Comparison of ENCODE assay signal across 28 mouse cellular contexts in genomic region chrX:106595904-106596303, GRCm38 (mm10). TPM values are rescaled to one million over a fixed set of nuclear protein-coding genes. Genes with fewer than 3 reads are reported as not detected.
DNase-seq lines count a peak whose midpoint lies in the region; ATAC-seq lines count a peak whose summit lies in the region.
"Had no signal": no experiment of that assay in that cellular context is flagged by ENCODE, and none has a peak within 500 bp of the region (broad histone marks: within the 10 kb centered on the region; RNA-seq: fewer than 3 reads in every experiment).

No protein-coding gene starts in this region.

- no peak overlapping the region for H3K9ac ChIP-seq in heart, embryonic 11.5 days (ENCODE audit: low read depth, low read length)
- H3K9ac ChIP-seq: embryonic facial prominence, embryonic 15.5 days; heart, embryonic 13.5 days; hindbrain, embryonic 15.5 days; limb, embryonic 15.5 days; liver, embryonic 15.5 days; neural tube, embryonic 13.5 days; stomach, embryonic 15.5 days had no signal

- peak; percentile 10 to 22 for DNase-seq in heart, adult 18-20 months
- peak; percentile 36 for DNase-seq in A20 (ENCODE audit: low read depth, low spot score)
- no peak for DNase-seq in cerebellum, postnatal 25 days
- DNase-seq in kidney, adult 18-20 months, result no peak
- DNase-seq: adrenal gland, postnatal 14 days; cerebellum, adult 2 months; gastrocnemius, postnatal 10 days; left cerebral cortex, postnatal 4 days; lung, postnatal 4 days; right cerebral cortex, postnatal 4 days; thymus, adult 18-20 months had no signal

- no peak overlapping the region for H3K4me2 ChIP-seq in heart, embryonic 11.5 days
- H3K4me2 ChIP-seq: embryonic facial prominence, embryonic 15.5 days; heart, embryonic 13.5 days; hindbrain, embryonic 15.5 days; limb, embryonic 15.5 days; liver, embryonic 15.5 days; neural tube, embryonic 13.5 days; stomach, embryonic 15.5 days had no signal

- H3K4me1 ChIP-seq in heart, embryonic 11.5 days (ENCODE audit: control insufficient read depth, insufficient read depth, low read length), result no peaks in the 10 kb centered on the region
- H3K4me1 ChIP-seq: embryonic facial prominence, embryonic 15.5 days; heart, embryonic 13.5 days; hindbrain, embryonic 15.5 days; limb, embryonic 15.5 days; liver, embryonic 15.5 days; midbrain, embryonic 10.5 days; neural tube, embryonic 13.5 days; stomach, embryonic 15.5 days had no signal

- H3K36me3 ChIP-seq in heart, embryonic 11.5 days (ENCODE audit: control insufficient read depth, insufficient read depth, low read length), result no peaks in the 10 kb centered on the region
- H3K36me3 ChIP-seq: embryonic facial prominence, embryonic 15.5 days; heart, embryonic 13.5 days; hindbrain, embryonic 15.5 days; limb, embryonic 15.5 days; liver, embryonic 15.5 days; midbrain, embryonic 10.5 days; neural tube, embryonic 13.5 days; stomach, embryonic 15.5 days had no signal

- H3K9me3 ChIP-seq in heart, embryonic 11.5 days (replicated peaks; ENCODE audit: control insufficient read depth, low read length), result no peaks in the 10 kb centered on the region
- H3K9me3 ChIP-seq: embryonic facial prominence, embryonic 15.5 days; heart, embryonic 13.5 days; hindbrain, embryonic 15.5 days; limb, embryonic 15.5 days; liver, embryonic 15.5 days; midbrain, embryonic 10.5 days; neural tube, embryonic 13.5 days; stomach, embryonic 15.5 days had no signal

- 91% methylated on average over 1 of the region's 1 CpGs for WGBS in heart, embryonic 11.5 days (ENCODE audit: insufficient replicate concordance)

- no peak overlapping the region for H3K27ac ChIP-seq in heart, embryonic 11.5 days (ENCODE audit: low read depth, low read length)
- H3K27ac ChIP-seq: embryonic facial prominence, embryonic 15.5 days; heart, embryonic 13.5 days; hindbrain, embryonic 15.5 days; limb, embryonic 15.5 days; liver, embryonic 15.5 days; midbrain, embryonic 10.5 days; neural tube, embryonic 13.5 days; stomach, embryonic 15.5 days had no signal

- H3K27me3 ChIP-seq in heart, embryonic 11.5 days (ENCODE audit: control insufficient read depth, insufficient read depth, low read length), result no peaks in the 10 kb centered on the region
- H3K27me3 ChIP-seq: embryonic facial prominence, embryonic 15.5 days; heart, embryonic 13.5 days; hindbrain, embryonic 15.5 days; limb, embryonic 15.5 days; liver, embryonic 15.5 days; neural tube, embryonic 13.5 days; stomach, embryonic 15.5 days had no signal

- H3K4me3 ChIP-seq in heart, embryonic 11.5 days (ENCODE audit: low read depth, low read length), result no peak overlapping the region
- H3K4me3 ChIP-seq: embryonic facial prominence, embryonic 15.5 days; heart, embryonic 13.5 days; hindbrain, embryonic 15.5 days; limb, embryonic 15.5 days; liver, embryonic 15.5 days; midbrain, embryonic 10.5 days; myocyte; neural tube, embryonic 13.5 days; stomach, embryonic 15.5 days had no signal

- no peak for ATAC-seq in heart, embryonic 11.5 days (replicated peaks; ENCODE audit: insufficient number of reproducible peaks, low FRiP score, low TSS enrichment)
- peak; percentile 84 for ATAC-seq in granulocyte monocyte progenitor cell, adult 5-6 weeks (replicated peaks; ENCODE audit: poor library complexity, severe bottlenecking)
- ATAC-seq in neutrophil, adult 5-6 weeks (ENCODE audit: extremely low read depth, insufficient number of reproducible peaks, low FRiP score, poor library complexity, severe bottlenecking), result peak; percentile 69
- ATAC-seq: forebrain, embryonic 14.5 days; intestine, embryonic 16.5 days; midbrain, embryonic 16.5 days had no signal

RNA-seq across cellular contexts. Expression of gene Cysltr1, which starts 7.6 kb away (rescaled TPM):
- 1 to 10 TPM in 1 of 2 experiments, under 1 TPM in 1; 0.74 to 1.4 TPM for total RNA-seq in heart, adult 18-20 months (2021)
- polyA plus RNA-seq in heart, embryonic 11.5 days (2014; fragmentation: Nextera tagmentation; extraction: Ambion mirVana), result 0.27 and 0.59 TPM in 2 replicates
- 1.8 and 2.2 TPM in 2 replicates for total RNA-seq in granulocyte monocyte progenitor cell, adult 5-6 weeks (2014; fragmentation: Nextera tagmentation)
- total RNA-seq in granulocyte monocyte progenitor cell, adult 5-6 weeks (2017), result 2.6 and 2.8 TPM in 2 replicates
- total RNA-seq in neutrophil, adult 5-6 weeks (2017), result 0.74 and 3.1 TPM in 2 replicates
- polyA plus RNA-seq: myocyte had no signal

RNA-seq across cellular contexts. Expression of gene Gm5127, which starts 12.9 kb away (rescaled TPM):
- total RNA-seq in heart, adult 18-20 months (2021), result not detected
- 0.34 and 0.62 TPM in 2 replicates for polyA plus RNA-seq in heart, embryonic 11.5 days (2014; fragmentation: Nextera tagmentation; extraction: Ambion mirVana)
- not detected in 2 replicates for total RNA-seq in granulocyte monocyte progenitor cell, adult 5-6 weeks (2014; fragmentation: Nextera tagmentation)
- 0.82 TPM in 1 of 2 replicates, not detected in the other for total RNA-seq in granulocyte monocyte progenitor cell, adult 5-6 weeks (2017)
- total RNA-seq in neutrophil, adult 5-6 weeks (2017), result 1.3 and 1.8 TPM in 2 replicates
- total RNA-seq: adrenal gland, postnatal 14 days; gastrocnemius, postnatal 10 days; heart, postnatal 14 days; left cerebral cortex, postnatal 4 days had no signal
- polyA plus RNA-seq: heart, embryonic 13.5 days; intestine, embryonic 16.5 days; limb, embryonic 15.5 days; liver, embryonic 15.5 days; lung, embryonic 16.5 days; myocyte had no signal

Comparison
In these comparisons a context has a peak if more than half of its experiments do, and no peak if none do; other contexts are left out.
1. DNase-seq: peak in heart, adult 18-20 months (2 of 2) and A20 (single experiment); none in cerebellum, postnatal 25 days (0 of 2) and kidney, adult 18-20 months (single experiment).